Mouse (Mus musculus): ENCODE results near the gene C1qtnf9.

C1qtnf9 gene

GRCm38 (mm10) chr14:60751581-60751980, 16.4 kb upstream of the C1qtnf9 start:
- no peak for DNase-seq (ENCODE audit: low read depth, low spot score)

- no peak for DNase-seq (ENCODE audit: low read depth, low spot score)
Observed at GRCm38 (mm10) chr14:60752892-60753800, 14.8 kb upstream of the C1qtnf9 start.

GRCm38 (mm10) chr14:60753801-60754126, 14.2 kb upstream of the C1qtnf9 start:
- no peak for DNase-seq (ENCODE audit: low read depth, low spot score)

- no peak for DNase-seq (ENCODE audit: low read depth, low spot score)
Observed at GRCm38 (mm10) chr14:60754656-60755055, 13.3 kb upstream of the C1qtnf9 start.

- no peak for DNase-seq (ENCODE audit: low read depth, low spot score)
Observed at GRCm38 (mm10) chr14:60756271-60756670, 11.7 kb upstream of the C1qtnf9 start.

- no peak for DNase-seq (ENCODE audit: low read depth, low spot score)
Observed at GRCm38 (mm10) chr14:60757265-60757664, 10.7 kb upstream of the C1qtnf9 start.

- DNase-seq (ENCODE audit: low read depth, low spot score) = no peak
Observed at GRCm38 (mm10) chr14:60757722-60758121, 10.2 kb upstream of the C1qtnf9 start.

- no peak for DNase-seq (ENCODE audit: low read depth, low spot score)
Observed at GRCm38 (mm10) chr14:60759097-60759496, 8.8 kb upstream of the C1qtnf9 start.

GRCm38 (mm10) chr14:60761801-60762200, 6.1 kb upstream of the C1qtnf9 start:
- peak; percentile 33 for DNase-seq (ENCODE audit: low read depth, low spot score)

- no peak for DNase-seq (ENCODE audit: low read depth, low spot score)
Observed at GRCm38 (mm10) chr14:60762754-60763153, 5.2 kb upstream of the C1qtnf9 start.

- DNase-seq (ENCODE audit: low read depth, low spot score) = no peak
Observed at GRCm38 (mm10) chr14:60763746-60764145, 4.2 kb upstream of the C1qtnf9 start.

GRCm38 (mm10) chr14:60764526-60764925, 3.4 kb upstream of the C1qtnf9 start:
- peak; percentile 66 for DNase-seq (ENCODE audit: low read depth, low spot score)

GRCm38 (mm10) chr14:60765025-60765424, 2.9 kb upstream of the C1qtnf9 start:
- no peak for DNase-seq (ENCODE audit: low read depth, low spot score)

GRCm38 (mm10) chr14:60769340-60769739, 1.4 kb downstream of the C1qtnf9 start:
- DNase-seq (ENCODE audit: low read depth, low spot score) = peak; percentile 61

GRCm38 (mm10) chr14:60770594-60770993, 2.7 kb downstream of the C1qtnf9 start:
- DNase-seq (ENCODE audit: low read depth, low spot score) = no peak

- DNase-seq (ENCODE audit: low read depth, low spot score) = peak; percentile 69
Observed at GRCm38 (mm10) chr14:60771057-60771456, 3.1 kb downstream of the C1qtnf9 start.

- no peak for DNase-seq (ENCODE audit: low read depth, low spot score)
Observed at GRCm38 (mm10) chr14:60773476-60773875, 5.5 kb downstream of the C1qtnf9 start.

- no peak for DNase-seq (ENCODE audit: low read depth, low spot score)
Observed at GRCm38 (mm10) chr14:60776521-60776920, 8.6 kb downstream of the C1qtnf9 start.

GRCm38 (mm10) chr14:60777485-60777919, 9.6 kb downstream of the C1qtnf9 start:
- peak; percentile 60 for DNase-seq (ENCODE audit: low read depth, low spot score)

GRCm38 (mm10) chr14:60779198-60779597, 11.3 kb downstream of the C1qtnf9 start:
- no peak for DNase-seq (ENCODE audit: low read depth, low spot score)

GRCm38 (mm10) chr14:60782121-60782656, 14.3 kb downstream of the C1qtnf9 start:
- peak; percentile 27 for DNase-seq (ENCODE audit: low read depth, low spot score)

- no peak for DNase-seq (ENCODE audit: low read depth, low spot score)
Observed at GRCm38 (mm10) chr14:60783196-60783595, 15.3 kb downstream of the C1qtnf9 start.
